Mouse (Mus musculus): Measurements from ENCODE around the gene Gm45062. TPM values are rescaled to one million over a fixed set of nuclear protein-coding genes. Genes with fewer than 3 reads are reported as not detected.

The Gm45062 gene
- total and polyA plus RNA-seq, 2 experiments from 2014 or later: 3.0 TPM; not detected in 1

DNA sequence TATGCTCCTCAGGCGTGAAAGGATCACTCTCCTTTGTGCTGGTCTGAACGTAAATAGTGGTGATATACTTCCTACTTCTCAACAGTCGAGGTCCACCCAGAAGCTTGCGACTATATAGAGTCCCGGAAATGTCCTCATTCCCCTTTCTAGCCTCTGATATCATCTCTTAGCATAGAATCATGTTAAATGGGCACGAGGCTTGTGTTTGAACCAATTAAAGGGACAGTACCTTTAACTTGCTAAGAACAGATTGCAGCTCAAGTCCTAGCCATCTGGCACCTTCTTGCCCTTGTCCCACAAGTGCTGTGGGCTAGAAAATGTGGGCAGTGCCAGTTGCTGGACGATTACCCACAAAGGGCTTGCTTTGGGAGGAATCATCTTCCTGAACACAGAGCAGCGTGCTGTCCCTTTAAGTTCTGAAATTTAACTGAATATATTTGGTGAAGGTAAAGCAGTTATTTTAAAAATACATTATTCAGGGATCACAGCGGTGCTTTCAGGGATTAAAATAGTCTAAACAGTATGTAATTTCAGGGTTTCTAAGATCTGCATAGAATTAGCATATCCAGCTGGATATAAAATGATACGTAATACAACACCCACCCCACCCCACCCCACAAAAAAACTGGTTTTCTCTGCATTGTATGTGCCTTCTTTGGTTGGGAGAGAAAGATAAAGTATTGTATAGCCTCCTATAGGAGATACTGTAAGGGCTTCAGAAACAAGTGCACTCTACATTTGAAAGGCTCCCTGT lies 153.8 kb downstream of the Gm45062 start:
- no peak overlapping the region for H3K4me3 ChIP-seq (ENCODE audit: low read depth, low read length)
- WGBS: 76% methylated on average over 10 of the region's 10 CpGs
- TF ChIP-seq CTCF (IDR thresholded peaks at IDR 0.05; ENCODE audit: low read depth): no peak
- DNase-seq (ENCODE audit: low spot score) (no peak), ATAC-seq (ENCODE audit: insufficient read depth, low read depth) (no peak)
- no peak overlapping the region for H3K4me2 ChIP-seq (ENCODE audit: low read depth, low read length)
- no peaks in the 10 kb centered on the region for H3K36me3 ChIP-seq (replicated peaks; ENCODE audit: control insufficient read depth, insufficient read depth, low read length)
- no peaks in the 10 kb centered on the region for H3K9me3 ChIP-seq (replicated peaks; ENCODE audit: control insufficient read depth, low read length)
- H3K27me3 ChIP-seq (ENCODE audit: control insufficient read depth, insufficient read depth, low read length): no peaks in the 10 kb centered on the region
- H3K9ac ChIP-seq (replicated peaks; ENCODE audit: low read depth, low read length): no peak overlapping the region
- H3K27ac ChIP-seq (ENCODE audit: low read depth): no peak overlapping the region
- peaks cover 3% of the 10 kb centered on the region; the same call in 1 of the 2 replicates for H3K4me1 ChIP-seq (ENCODE audit: control insufficient read depth, insufficient read depth)

DNA sequence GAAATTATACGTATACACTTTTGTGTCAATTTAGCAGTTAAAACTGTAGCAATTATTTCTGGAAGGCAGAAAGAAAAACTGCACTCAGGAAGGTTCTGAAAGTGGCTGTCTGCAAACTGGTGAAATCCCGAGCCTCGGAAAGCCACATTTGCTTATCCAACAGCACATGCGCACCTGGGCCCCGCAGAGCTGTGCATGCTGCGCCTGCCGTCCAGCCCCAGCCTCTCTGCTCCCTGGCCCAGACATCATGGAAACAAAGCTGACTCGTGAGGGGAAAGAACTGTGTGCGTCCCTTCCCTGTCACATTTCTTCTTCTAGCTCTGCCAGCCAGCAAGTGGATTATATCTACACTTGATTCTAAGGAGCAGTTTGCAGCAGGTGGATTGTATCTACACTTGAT lies 154.8 kb downstream of the Gm45062 start:
- Histone ChIP-seq H3K9me3 (replicated peaks; ENCODE audit: control insufficient read depth, low read length) (no peaks in the 10 kb centered on the region), H3K4me2 (ENCODE audit: low read depth, low read length) (no peak overlapping the region), H3K9ac (replicated peaks; ENCODE audit: low read depth, low read length) (no peak overlapping the region), H3K27me3 (ENCODE audit: control insufficient read depth, insufficient read depth, low read length) (no peaks in the 10 kb centered on the region), H3K4me1 (ENCODE audit: control insufficient read depth, insufficient read depth) (peaks cover 3% of the 10 kb centered on the region; the same call in 1 of the 2 replicates), H3K4me3 (ENCODE audit: low read depth, low read length) (no peak overlapping the region), H3K27ac (ENCODE audit: low read depth) (no peak overlapping the region), H3K36me3 (replicated peaks; ENCODE audit: control insufficient read depth, insufficient read depth, low read length) (no peaks in the 10 kb centered on the region)
- no peak for ATAC-seq (ENCODE audit: insufficient read depth, low read depth)
- TF ChIP-seq EP300 (IDR thresholded peaks at IDR 0.05; ENCODE audit: low read depth): no peak
- TF ChIP-seq CTCF (IDR thresholded peaks at IDR 0.05; ENCODE audit: low read depth): no peak
- 77% methylated on average over 9 of the region's 9 CpGs for WGBS
- no peak for DNase-seq (ENCODE audit: low spot score)

DNA sequence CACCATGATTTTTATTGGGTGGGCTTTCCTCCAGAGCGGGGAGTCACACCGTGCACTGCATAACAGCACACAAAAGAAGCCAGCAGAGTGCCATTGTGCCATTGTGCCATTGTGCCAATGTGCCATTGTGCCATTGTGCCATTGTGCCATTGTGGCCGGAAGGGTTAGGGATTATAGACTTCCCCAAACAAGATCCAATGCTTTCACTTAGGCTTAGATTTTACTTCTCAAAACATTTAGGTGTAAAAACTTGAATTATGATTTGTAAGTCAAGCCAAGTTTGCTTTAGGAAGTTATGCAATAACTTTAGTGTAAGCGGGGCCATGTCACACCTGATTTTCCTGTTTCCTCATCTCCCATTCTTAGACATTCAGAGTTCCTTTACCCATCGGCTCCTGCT lies 156.6 kb downstream of the Gm45062 start:
- DNase-seq (ENCODE audit: low spot score) (no peak), ATAC-seq (ENCODE audit: insufficient read depth, low read depth) (no peak)
- Histone ChIP-seq H3K27me3 (ENCODE audit: control insufficient read depth, insufficient read depth, low read length) (no peaks in the 10 kb centered on the region), H3K4me2 (ENCODE audit: low read depth, low read length) (no peak overlapping the region), H3K4me1 (ENCODE audit: control insufficient read depth, insufficient read depth) (peaks cover 5% of the 10 kb centered on the region), H3K27ac (ENCODE audit: low read depth) (no peak overlapping the region), H3K9me3 (replicated peaks; ENCODE audit: control insufficient read depth, low read length) (no peaks in the 10 kb centered on the region), H3K36me3 (replicated peaks; ENCODE audit: control insufficient read depth, insufficient read depth, low read length) (no peaks in the 10 kb centered on the region), H3K4me3 (ENCODE audit: low read depth, low read length) (no peak overlapping the region), H3K9ac (replicated peaks; ENCODE audit: low read depth, low read length) (no peak overlapping the region)
- TF ChIP-seq EP300 (IDR thresholded peaks at IDR 0.05; ENCODE audit: low read depth): no peak
- no peak for TF ChIP-seq CTCF (IDR thresholded peaks at IDR 0.05; ENCODE audit: low read depth)
- 96% methylated on average over 5 of the region's 5 CpGs for WGBS

DNA sequence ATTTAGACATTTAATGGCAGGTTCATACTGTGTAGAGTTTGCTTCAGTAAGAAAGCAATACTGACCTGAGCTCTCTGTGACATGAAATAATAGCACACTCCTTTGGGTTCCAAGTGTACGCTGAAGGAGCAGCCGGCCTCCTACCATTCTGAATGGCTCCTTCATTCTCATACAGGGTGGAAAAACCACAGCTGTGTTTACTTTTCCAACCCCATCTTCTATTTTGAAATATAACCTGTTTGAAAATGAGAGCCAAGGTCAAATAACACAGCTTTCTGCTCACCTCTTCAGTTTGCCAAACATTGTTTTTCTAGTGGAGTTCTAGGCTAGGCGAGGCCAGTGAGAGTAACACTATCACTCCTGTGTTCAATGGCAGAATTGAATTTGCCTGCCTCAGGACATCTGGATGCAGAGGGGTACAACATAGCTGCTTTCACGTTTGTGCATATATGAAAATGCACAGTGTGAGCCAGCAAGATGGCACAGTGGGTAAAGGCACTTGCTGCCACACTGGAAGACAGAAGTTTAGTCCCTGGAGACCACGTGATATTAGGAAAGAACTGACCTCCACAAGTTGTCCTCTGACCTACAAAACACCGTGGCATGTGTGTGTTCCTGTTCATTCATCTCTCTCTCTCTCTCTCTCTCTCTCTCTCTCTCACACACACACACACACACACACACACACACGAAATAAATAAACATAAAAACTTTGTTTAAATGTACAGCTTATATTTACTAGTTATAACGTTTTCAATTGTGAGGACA lies 157.7 kb downstream of the Gm45062 start:
- WGBS: 81% methylated on average over 8 of the region's 8 CpGs
- no peak for TF ChIP-seq CTCF (IDR thresholded peaks at IDR 0.05; ENCODE audit: low read depth)
- no peak for TF ChIP-seq EP300 (IDR thresholded peaks at IDR 0.05; ENCODE audit: low read depth)
- no peak overlapping the region for H3K27ac ChIP-seq (ENCODE audit: low read depth)
- no peaks in the 10 kb centered on the region for H3K9me3 ChIP-seq (replicated peaks; ENCODE audit: control insufficient read depth, low read length)
- H3K4me3 ChIP-seq (ENCODE audit: low read depth, low read length): no peak overlapping the region
- DNase-seq (ENCODE audit: low spot score) (no peak), ATAC-seq (ENCODE audit: insufficient read depth, low read depth) (no peak)
- no peaks in the 10 kb centered on the region for H3K36me3 ChIP-seq (replicated peaks; ENCODE audit: control insufficient read depth, insufficient read depth, low read length)
- no peaks in the 10 kb centered on the region for H3K27me3 ChIP-seq (ENCODE audit: control insufficient read depth, insufficient read depth, low read length)
- H3K4me1 ChIP-seq (ENCODE audit: control insufficient read depth, insufficient read depth): peaks cover 13% of the 10 kb centered on the region
- no peak overlapping the region for H3K9ac ChIP-seq (replicated peaks; ENCODE audit: low read depth, low read length)
- no peak overlapping the region for H3K4me2 ChIP-seq (ENCODE audit: low read depth, low read length)

DNA sequence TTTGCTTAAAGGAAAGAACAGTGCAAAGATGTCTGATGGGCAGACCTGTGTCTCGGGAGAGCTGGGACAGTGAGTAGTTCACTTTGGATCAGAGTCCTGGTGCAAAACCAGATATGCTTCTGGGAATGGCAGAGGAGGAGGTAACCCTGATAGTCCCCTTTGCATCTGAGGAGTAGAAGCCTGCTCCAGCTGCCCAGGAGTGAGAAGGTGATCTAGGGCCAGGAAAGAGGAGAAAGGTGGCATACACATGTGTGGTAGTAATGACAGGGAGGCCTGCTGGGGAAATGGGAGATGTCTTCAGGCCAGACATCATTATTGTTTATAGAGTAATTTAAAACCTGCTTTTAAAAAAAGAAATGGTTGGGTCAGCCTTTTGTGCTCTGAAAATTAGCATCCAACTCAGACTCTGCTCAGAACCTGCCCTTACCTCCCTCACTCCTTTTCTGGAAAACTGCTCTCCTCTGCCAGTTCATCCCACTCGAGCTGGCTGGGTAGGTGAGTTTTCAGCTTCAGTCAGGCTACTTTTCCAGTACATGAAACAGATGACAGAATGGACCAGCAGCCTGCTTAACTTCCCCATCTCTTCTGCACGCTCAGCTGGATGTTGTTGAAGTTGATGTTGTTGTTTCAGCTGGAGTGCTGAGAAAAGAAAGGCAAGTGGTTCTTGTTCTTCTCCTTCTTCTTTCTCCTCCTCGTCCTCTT lies 160.4 kb downstream of the Gm45062 start:
- ATAC-seq (ENCODE audit: insufficient read depth, low read depth) (no peak), DNase-seq (ENCODE audit: low spot score) (no peak)
- no peak overlapping the region for H3K4me3 ChIP-seq (ENCODE audit: low read depth, low read length)
- no peak overlapping the region for H3K9ac ChIP-seq (replicated peaks; ENCODE audit: low read depth, low read length)
- peaks cover 17% of the 10 kb centered on the region for H3K4me1 ChIP-seq (ENCODE audit: control insufficient read depth, insufficient read depth)
- H3K9me3 ChIP-seq (replicated peaks; ENCODE audit: control insufficient read depth, low read length): no peaks in the 10 kb centered on the region
- TF ChIP-seq CTCF (IDR thresholded peaks at IDR 0.05; ENCODE audit: low read depth) (no peak), EP300 (IDR thresholded peaks at IDR 0.05; ENCODE audit: low read depth) (no peak)
- H3K27ac ChIP-seq (ENCODE audit: low read depth): no peak overlapping the region
- no peaks in the 10 kb centered on the region for H3K36me3 ChIP-seq (replicated peaks; ENCODE audit: control insufficient read depth, insufficient read depth, low read length)
- H3K4me2 ChIP-seq (ENCODE audit: low read depth, low read length): no peak overlapping the region
- WGBS: 53% methylated on average over 4 of the region's 4 CpGs
- no peaks in the 10 kb centered on the region for H3K27me3 ChIP-seq (ENCODE audit: control insufficient read depth, insufficient read depth, low read length)
